Mouse (Mus musculus): ENCODE data around the gene Tmem88.

DNA sequence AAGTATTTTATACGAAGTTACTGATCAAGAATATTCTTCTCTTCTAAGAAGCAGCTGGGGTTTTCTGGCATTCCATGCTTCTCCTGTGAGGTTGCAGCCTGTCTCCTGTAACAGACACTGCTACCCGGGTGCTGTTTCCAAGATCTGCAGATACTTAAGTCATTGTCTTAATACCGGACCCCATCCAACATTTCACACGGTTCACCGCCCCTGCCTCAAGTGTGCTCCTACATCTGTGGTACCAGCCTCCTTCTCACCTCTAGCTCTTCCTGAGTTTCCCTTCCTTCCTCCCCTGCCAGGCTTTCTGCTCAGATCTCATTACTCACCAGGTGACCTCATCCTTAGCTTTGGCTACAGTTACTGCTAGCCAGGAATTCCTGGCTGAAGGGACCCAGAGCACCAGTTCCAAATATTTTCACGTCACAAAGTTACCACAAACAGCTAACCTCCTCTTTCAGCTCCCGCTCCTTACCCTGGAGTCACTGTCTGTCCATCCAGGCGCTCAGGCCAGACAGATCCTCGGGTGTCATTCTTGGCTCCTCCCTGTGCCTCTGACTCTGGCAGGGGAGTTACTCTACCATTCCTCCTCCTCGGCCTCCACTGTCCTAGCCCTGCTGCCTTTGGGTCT is 15.4 kb downstream of the Tmem88 start:
- TF ChIP-seq HCFC1 (IDR thresholded peaks at IDR 0.05; ENCODE audit: borderline replicate concordance, insufficient read depth, low read length) (no peak), MAFK (IDR thresholded peaks at IDR 0.05; ENCODE audit: insufficient read depth, low read depth, low read length) (no peak), ZC3H11A (IDR thresholded peaks at IDR 0.05; ENCODE audit: borderline replicate concordance, low read depth, low read length) (no peak), ZNF384 (IDR thresholded peaks at IDR 0.05; ENCODE audit: low read depth, low read length) (no peak)
